Mouse (Mus musculus): ENCODE data around the gene Fgfr2.

Fgfr2 gene

GRCm38 (mm10) chr7:133088411-133088810 is 34.7 kb downstream of the Fgfr2 start:
- DNase-seq (ENCODE audit: low spot score), result no peak

GRCm38 (mm10) chr7:133085408-133085807 is 37.7 kb downstream of the Fgfr2 start:
- no peak for DNase-seq (ENCODE audit: low spot score)

GRCm38 (mm10) chr7:133083936-133084614 is 39.1 kb downstream of the Fgfr2 start:
- no peak for DNase-seq (ENCODE audit: low spot score)

GRCm38 (mm10) chr7:133078929-133079328 is 44.2 kb downstream of the Fgfr2 start:
- DNase-seq (ENCODE audit: low spot score), result no peak

- no peak for DNase-seq (ENCODE audit: low spot score)
Observed at GRCm38 (mm10) chr7:133074462-133075133, 48.6 kb downstream of the Fgfr2 start.

- no peak for DNase-seq (ENCODE audit: low spot score)
Observed at GRCm38 (mm10) chr7:133073147-133073651, 50.0 kb downstream of the Fgfr2 start.

- DNase-seq (ENCODE audit: low spot score), result no peak
Observed at GRCm38 (mm10) chr7:133072535-133072934, 50.6 kb downstream of the Fgfr2 start.

GRCm38 (mm10) chr7:133067321-133067841 is 55.8 kb downstream of the Fgfr2 start:
- no peak for DNase-seq (ENCODE audit: low spot score)

- DNase-seq (ENCODE audit: low spot score), result peak; percentile 60
Observed at GRCm38 (mm10) chr7:133066776-133067175, 56.4 kb downstream of the Fgfr2 start.

- DNase-seq (ENCODE audit: low spot score), result no peak
Observed at GRCm38 (mm10) chr7:133062055-133062454, 61.1 kb downstream of the Fgfr2 start.

- DNase-seq (ENCODE audit: low spot score), result no peak
Observed at GRCm38 (mm10) chr7:133060170-133060569, 63.0 kb downstream of the Fgfr2 start.

GRCm38 (mm10) chr7:133059517-133060104 is 63.5 kb downstream of the Fgfr2 start:
- no peak for DNase-seq (ENCODE audit: low spot score)

- no peak for DNase-seq (ENCODE audit: low spot score)
Observed at GRCm38 (mm10) chr7:133059150-133059509, 64.0 kb downstream of the Fgfr2 start.

- no peak for DNase-seq (ENCODE audit: low spot score)
Observed at GRCm38 (mm10) chr7:133058496-133059149, 64.5 kb downstream of the Fgfr2 start.

- DNase-seq (ENCODE audit: low spot score), result no peak
Observed at GRCm38 (mm10) chr7:133056924-133057323, 66.2 kb downstream of the Fgfr2 start.

- DNase-seq (ENCODE audit: low spot score), result no peak
Observed at GRCm38 (mm10) chr7:133054486-133054885, 68.7 kb downstream of the Fgfr2 start.

- no peak for DNase-seq (ENCODE audit: low spot score)
Observed at GRCm38 (mm10) chr7:133053757-133054156, 69.4 kb downstream of the Fgfr2 start.

GRCm38 (mm10) chr7:133052819-133053218 is 70.3 kb downstream of the Fgfr2 start:
- peak; percentile 67 for DNase-seq (ENCODE audit: low spot score)

- no peak for DNase-seq (ENCODE audit: low spot score)
Observed at GRCm38 (mm10) chr7:133050681-133051080, 72.5 kb downstream of the Fgfr2 start.

GRCm38 (mm10) chr7:133048085-133048630 is 75.0 kb downstream of the Fgfr2 start:
- no peak for DNase-seq (ENCODE audit: low spot score)

- DNase-seq (ENCODE audit: low spot score), result no peak
Observed at GRCm38 (mm10) chr7:133047287-133047686, 75.9 kb downstream of the Fgfr2 start.

GRCm38 (mm10) chr7:133044721-133045120 is 78.4 kb downstream of the Fgfr2 start:
- no peak for DNase-seq (ENCODE audit: low spot score)

All from adipocyte (in vitro differentiated cells).